In the genomic region with DNA sequence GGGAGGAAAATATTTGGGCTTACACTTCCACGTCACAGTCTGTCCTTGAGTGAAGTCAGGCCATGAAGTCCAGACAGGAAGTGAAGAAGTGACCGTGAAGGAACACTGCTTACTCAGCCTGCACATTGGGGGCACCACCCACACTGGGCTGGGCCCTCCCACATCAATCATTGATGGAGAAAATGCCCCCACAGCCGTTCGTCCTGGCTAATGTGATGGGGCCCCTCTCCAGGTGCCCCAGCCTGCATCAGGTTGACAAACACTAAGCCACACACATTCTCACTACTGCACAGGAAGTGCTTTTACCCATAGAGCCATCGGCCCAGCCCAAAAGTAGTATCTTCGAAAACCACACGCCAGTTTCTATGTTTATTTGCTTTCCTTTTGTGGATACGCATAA, we compare ENCODE assay signal across 17 mouse cellular contexts. TPM values are rescaled to one million over a fixed set of nuclear protein-coding genes. Genes with fewer than 3 reads are reported as not detected.
DNase-seq lines count a peak whose midpoint lies in the region; ATAC-seq lines count a peak whose summit lies in the region.
"Had no signal": no experiment of that assay in that cellular context is flagged by ENCODE, and none has a peak within 500 bp of the region (broad histone marks: within the 10 kb centered on the region; RNA-seq: fewer than 3 reads in every experiment).

No protein-coding gene starts in this region.

- H3K4me3 ChIP-seq in limb, embryonic 10.5 days: no peak overlapping the region
- H3K4me3 ChIP-seq: embryonic facial prominence, embryonic 12.5 days; heart, adult 2 months; intestine, embryonic 15.5 days had no signal

- peak; percentile 26 to 41 for DNase-seq in spleen, postnatal 36 days (ENCODE audit: low spot score in 2 of 2)
- no peak for DNase-seq in spleen, postnatal 4 days (ENCODE audit: low spot score in 2 of 2)
- no peak for DNase-seq in left cerebral cortex, postnatal 10 days (ENCODE audit: extremely low spot score in 1 of 2, low spot score in 2 of 2)
- DNase-seq in limb, embryonic 10.5 days (ENCODE audit: low spot score): no peak
- no peak for DNase-seq in neural tube, embryonic 10.5 days (ENCODE audit: extremely low spot score, low spot score)
- DNase-seq: adrenal gland, postnatal 10 days; cerebellum, postnatal 25 days; heart, adult 2 months; kidney, postnatal 14 days; layer of hippocampus, postnatal 36 days; right cerebral cortex, postnatal 14 days had no signal

- no peak overlapping the region for H3K27ac ChIP-seq in limb, embryonic 10.5 days
- H3K27ac ChIP-seq: embryonic facial prominence, embryonic 12.5 days; heart, adult 2 months; intestine, embryonic 15.5 days; liver, embryonic 14.5 days had no signal

- H3K4me1 ChIP-seq in limb, embryonic 10.5 days: no peaks in the 10 kb centered on the region
- H3K4me1 ChIP-seq: embryonic facial prominence, embryonic 12.5 days; intestine, embryonic 15.5 days had no signal

- H3K36me3 ChIP-seq in limb, embryonic 10.5 days: no peaks in the 10 kb centered on the region
- H3K36me3 ChIP-seq: embryonic facial prominence, embryonic 12.5 days; intestine, embryonic 15.5 days had no signal

- intact Hi-C loops in left cerebral cortex, postnatal 10 days (cut with DNase I): no loop called here

- WGBS in limb, embryonic 10.5 days: 75% methylated on average over 8 of the region's 8 CpGs

- no peaks in the 10 kb centered on the region for H3K27me3 ChIP-seq in limb, embryonic 10.5 days (ENCODE audit: low read depth, poor library complexity, severe bottlenecking)
- H3K27me3 ChIP-seq: embryonic facial prominence, embryonic 12.5 days; intestine, embryonic 15.5 days had no signal

- peak; percentile 42; the same call in 1 of the 2 replicates for ATAC-seq in granulocyte monocyte progenitor cell, adult 5-6 weeks (replicated peaks; ENCODE audit: poor library complexity, severe bottlenecking)
- peak; percentile 55; the same call in 1 of the 2 replicates for ATAC-seq in neutrophil, adult 5-6 weeks (ENCODE audit: extremely low read depth, insufficient number of reproducible peaks, low FRiP score, poor library complexity, severe bottlenecking)
- no peak for ATAC-seq in cerebellum, adult (ENCODE audit: insufficient number of reproducible peaks, low FRiP score, low TSS enrichment)
- ATAC-seq: intestine, embryonic 15.5 days had no signal

- no peaks in the 10 kb centered on the region for H3K9me3 ChIP-seq in limb, embryonic 10.5 days (replicated peaks)
- H3K9me3 ChIP-seq: embryonic facial prominence, embryonic 12.5 days; intestine, embryonic 15.5 days had no signal

RNA-seq across cellular contexts. Expression of gene Mllt3, which starts 13.1 kb away (rescaled TPM):
- total RNA-seq in granulocyte monocyte progenitor cell, adult 5-6 weeks (2014; fragmentation: Nextera tagmentation): 6.0 and 8.5 TPM in 2 replicates
- 8.8 and 10.5 TPM in 2 replicates for total RNA-seq in granulocyte monocyte progenitor cell, adult 5-6 weeks (2017)
- 14.6 and 16.1 TPM in 2 replicates for total RNA-seq in neutrophil, adult 5-6 weeks (2017)
- 10 to 100 TPM; 30.3 to 38.8 TPM for total RNA-seq in left cerebral cortex, postnatal 10 days (2021)
- polyA plus RNA-seq in limb, embryonic 10.5 days (2016; fragmentation: Nextera tagmentation; extraction: Ambion mirVana): 46.7 and 49.7 TPM in 2 replicates

RNA-seq across cellular contexts. Expression of gene Focad, which starts 48.1 kb away (rescaled TPM):
- 15.6 and 18.5 TPM in 2 replicates for total RNA-seq in granulocyte monocyte progenitor cell, adult 5-6 weeks (2014; fragmentation: Nextera tagmentation)
- total RNA-seq in granulocyte monocyte progenitor cell, adult 5-6 weeks (2017): 13.1 and 16.8 TPM in 2 replicates
- 4.7 and 5.7 TPM in 2 replicates for total RNA-seq in neutrophil, adult 5-6 weeks (2017)
- 10 to 100 TPM; 43.5 to 50.1 TPM for total RNA-seq in left cerebral cortex, postnatal 10 days (2021)
- polyA plus RNA-seq in limb, embryonic 10.5 days (2016; fragmentation: Nextera tagmentation; extraction: Ambion mirVana): 13.9 and 14.1 TPM in 2 replicates

Comparison
In these comparisons a context has a peak if more than half of its experiments do, and no peak if none do; other contexts are left out.
1. DNase-seq: peak in spleen, postnatal 36 days (2 of 2); none in spleen, postnatal 4 days (0 of 2), left cerebral cortex, postnatal 10 days (0 of 2), limb, embryonic 10.5 days (single experiment) and neural tube, embryonic 10.5 days (single experiment).